Mouse (Mus musculus) retina, postnatal 7 days (tissue): ENCODE measurements at regions not wholly inside any gene's neighbourhood (a gene's known extent, or its start where the extent isn't known, plus 50 kb on each side); places are given as distances from the start of the nearest gene placed in this dataset.

Experiments used
- DNase-seq: peaks from one replicate; pipeline ENCODE4 v3.0.0-alpha.2; 2012; ENCODE audit warnings: low read depth, low spot score

GRCm38 (mm10) chr2:45650271-45650985 is 533.2 kb upstream of the Zeb2 start:
- no peak for DNase-seq

GRCm38 (mm10) chr2:45647846-45648245 is 530.7 kb upstream of the Zeb2 start:
- DNase-seq: no peak

GRCm38 (mm10) chr2:45630081-45630480 is 512.9 kb upstream of the Zeb2 start:
- DNase-seq: no peak

GRCm38 (mm10) chr2:45629616-45630015 is 512.4 kb upstream of the Zeb2 start:
- DNase-seq: no peak

- no peak for DNase-seq
Measured at GRCm38 (mm10) chr2:45623056-45623455, 505.9 kb upstream of the Zeb2 start.

- DNase-seq: no peak
Measured at GRCm38 (mm10) chr2:45608926-45609325, 491.7 kb upstream of the Zeb2 start.

GRCm38 (mm10) chr2:45607393-45607792 is 490.2 kb upstream of the Zeb2 start:
- DNase-seq: no peak

- no peak for DNase-seq
Measured at GRCm38 (mm10) chr2:45601332-45601900, 484.2 kb upstream of the Zeb2 start.

GRCm38 (mm10) chr2:45593765-45594164 is 476.6 kb upstream of the Zeb2 start:
- DNase-seq: no peak

- no peak for DNase-seq
Measured at GRCm38 (mm10) chr2:45590980-45591379, 473.8 kb upstream of the Zeb2 start.

GRCm38 (mm10) chr2:45588248-45588647 is 471.1 kb upstream of the Zeb2 start:
- DNase-seq: no peak

- DNase-seq: no peak
Measured at GRCm38 (mm10) chr2:45586588-45587200, 469.5 kb upstream of the Zeb2 start.

GRCm38 (mm10) chr2:45581549-45581925 is 464.3 kb upstream of the Zeb2 start:
- DNase-seq: no peak

- DNase-seq: no peak
Measured at GRCm38 (mm10) chr2:45580838-45581548, 463.8 kb upstream of the Zeb2 start.

GRCm38 (mm10) chr2:45572906-45573305 is 455.7 kb upstream of the Zeb2 start:
- DNase-seq: no peak

- no peak for DNase-seq
Measured at GRCm38 (mm10) chr2:45554707-45555106, 437.5 kb upstream of the Zeb2 start.

GRCm38 (mm10) chr2:45541394-45541793 is 424.2 kb upstream of the Zeb2 start:
- no peak for DNase-seq

- no peak for DNase-seq
Measured at GRCm38 (mm10) chr2:45538950-45539349, 421.8 kb upstream of the Zeb2 start.

GRCm38 (mm10) chr2:45537722-45538121 is 420.5 kb upstream of the Zeb2 start:
- no peak for DNase-seq

- DNase-seq: no peak
Measured at GRCm38 (mm10) chr2:45534806-45535205, 417.6 kb upstream of the Zeb2 start.

- DNase-seq: no peak
Measured at GRCm38 (mm10) chr2:45522310-45522709, 405.1 kb upstream of the Zeb2 start.

- DNase-seq: no peak
Measured at GRCm38 (mm10) chr2:45519550-45520152, 402.5 kb upstream of the Zeb2 start.
